Mouse (Mus musculus): ENCODE data around the gene Mogs. TPM values are rescaled to one million over a fixed set of nuclear protein-coding genes. Genes with fewer than 3 reads are reported as not detected.

Mogs gene
- polyA plus RNA-seq, 1 experiment from 2014 or later, result 22.1 TPM

- Histone ChIP-seq H3K4me3 (ENCODE audit: low read depth, low read length) (peak overlapping the region; percentile 50), H3K36me3 (replicated peaks; ENCODE audit: control insufficient read depth, insufficient read depth, low read depth, low read length) (no peaks in the 10 kb centered on the region), H3K4me2 (ENCODE audit: low read depth, low read length) (peak overlapping the region; percentile 88), H3K27ac (replicated peaks; ENCODE audit: low read depth, low read length) (peak overlapping the region; percentile 99), H3K9me3 (replicated peaks; ENCODE audit: control insufficient read depth, low read length) (no peaks in the 10 kb centered on the region), H3K27me3 (ENCODE audit: control insufficient read depth, insufficient read depth, low read length) (no peaks in the 10 kb centered on the region), H3K9ac (replicated peaks; ENCODE audit: low read length) (peak overlapping the region; percentile 76), H3K4me1 (ENCODE audit: control insufficient read depth, insufficient read depth, low read length) (peaks cover 9% of the 10 kb centered on the region)
- ATAC-seq (replicated peaks; ENCODE audit: insufficient number of reproducible peaks, low FRiP score, low TSS enrichment, low read depth) (peak; percentile 61), DNase-seq (ENCODE audit: low spot score) (peak; percentile 94)
- under 1% methylated on average over 12 of the region's 12 CpGs for WGBS
Measured at GRCm38 (mm10) chr6:83137576-83137950, 22.3 kb downstream of the Mogs start.

GRCm38 (mm10) chr6:83138056-83138455 is 22.8 kb downstream of the Mogs start:
- peak overlapping the region; percentile 99 for H3K27ac ChIP-seq (replicated peaks; ENCODE audit: low read depth, low read length)
- peaks cover 9% of the 10 kb centered on the region for H3K4me1 ChIP-seq (ENCODE audit: control insufficient read depth, insufficient read depth, low read length)
- no peaks in the 10 kb centered on the region for H3K27me3 ChIP-seq (ENCODE audit: control insufficient read depth, insufficient read depth, low read length)
- no peaks in the 10 kb centered on the region for H3K36me3 ChIP-seq (replicated peaks; ENCODE audit: control insufficient read depth, insufficient read depth, low read depth, low read length)
- H3K4me2 ChIP-seq (ENCODE audit: low read depth, low read length), result peak overlapping the region; percentile 88
- H3K9me3 ChIP-seq (replicated peaks; ENCODE audit: control insufficient read depth, low read length), result no peaks in the 10 kb centered on the region
- peak overlapping the region; percentile 50 for H3K4me3 ChIP-seq (ENCODE audit: low read depth, low read length)
- DNase-seq (ENCODE audit: low spot score), result peak; percentile 73
- peak; percentile 21 for ATAC-seq (replicated peaks; ENCODE audit: insufficient number of reproducible peaks, low FRiP score, low TSS enrichment, low read depth)
- under 1% methylated on average over 11 of the region's 11 CpGs for whole genome bisulfite sequencing
- H3K9ac ChIP-seq (replicated peaks; ENCODE audit: low read length), result peak overlapping the region; percentile 76

GRCm38 (mm10) chr6:83140044-83140443 is 24.7 kb downstream of the Mogs start:
- no peaks in the 10 kb centered on the region for H3K36me3 ChIP-seq (replicated peaks; ENCODE audit: control insufficient read depth, insufficient read depth, low read depth, low read length)
- ATAC-seq (replicated peaks; ENCODE audit: insufficient number of reproducible peaks, low FRiP score, low TSS enrichment, low read depth), result no peak
- H3K9me3 ChIP-seq (replicated peaks; ENCODE audit: control insufficient read depth, low read length), result no peaks in the 10 kb centered on the region
- H3K4me2 ChIP-seq (ENCODE audit: low read depth, low read length), result no peak overlapping the region
- no peak overlapping the region for H3K4me3 ChIP-seq (ENCODE audit: low read depth, low read length)
- peaks cover 9% of the 10 kb centered on the region for H3K4me1 ChIP-seq (ENCODE audit: control insufficient read depth, insufficient read depth, low read length)
- H3K27ac ChIP-seq (replicated peaks; ENCODE audit: low read depth, low read length), result no peak overlapping the region
- no peak for DNase-seq (ENCODE audit: low spot score)
- H3K9ac ChIP-seq (replicated peaks; ENCODE audit: low read length), result no peak overlapping the region
- 86% methylated on average over 8 of the region's 8 CpGs for WGBS
- no peaks in the 10 kb centered on the region for H3K27me3 ChIP-seq (ENCODE audit: control insufficient read depth, insufficient read depth, low read length)

GRCm38 (mm10) chr6:83141636-83142035 is 26.3 kb downstream of the Mogs start:
- Histone ChIP-seq H3K27ac (replicated peaks; ENCODE audit: low read depth, low read length) (no peak overlapping the region), H3K4me2 (ENCODE audit: low read depth, low read length) (peak overlapping the region; percentile 68), H3K27me3 (ENCODE audit: control insufficient read depth, insufficient read depth, low read length) (no peaks in the 10 kb centered on the region), H3K9ac (replicated peaks; ENCODE audit: low read length) (peak overlapping the region; percentile 55), H3K9me3 (replicated peaks; ENCODE audit: control insufficient read depth, low read length) (no peaks in the 10 kb centered on the region), H3K4me3 (ENCODE audit: low read depth, low read length) (peak overlapping the region; percentile 27; the same call in 1 of the 2 replicates), H3K4me1 (ENCODE audit: control insufficient read depth, insufficient read depth, low read length) (peaks cover 9% of the 10 kb centered on the region), H3K36me3 (replicated peaks; ENCODE audit: control insufficient read depth, insufficient read depth, low read depth, low read length) (no peaks in the 10 kb centered on the region)
- WGBS, result 22% methylated on average over 4 of the region's 4 CpGs
- DNase-seq (ENCODE audit: low spot score), result no peak
- ATAC-seq (replicated peaks; ENCODE audit: insufficient number of reproducible peaks, low FRiP score, low TSS enrichment, low read depth), result no peak

DNA sequence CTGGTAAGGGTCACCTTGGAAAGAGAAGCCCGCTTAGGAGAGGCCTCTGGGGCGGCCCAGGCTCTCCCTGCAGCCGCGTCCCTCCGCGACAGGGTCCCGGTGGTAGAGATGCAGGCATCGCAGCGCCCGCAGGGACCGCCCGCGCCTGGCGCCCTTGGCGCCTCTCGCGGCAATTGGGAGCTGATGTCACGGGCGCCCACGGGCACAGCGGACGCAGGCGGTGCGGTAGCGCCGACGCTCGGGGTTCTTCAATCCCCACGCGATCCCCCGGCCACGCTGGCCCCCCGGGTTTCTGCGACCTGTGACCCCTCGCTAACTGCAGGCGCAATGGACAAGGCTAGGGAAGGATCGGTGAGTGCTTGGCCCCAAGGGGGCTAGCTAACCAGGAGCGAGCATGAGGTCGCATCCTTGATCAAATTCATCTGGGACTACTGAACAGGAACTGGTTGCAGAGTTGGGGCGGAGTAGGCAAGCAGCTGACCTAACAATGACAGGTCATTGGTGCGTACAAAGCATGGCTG is 27.0 kb downstream of the Mogs start:
- no peaks in the 10 kb centered on the region for H3K27me3 ChIP-seq (ENCODE audit: control insufficient read depth, insufficient read depth, low read length)
- no peaks in the 10 kb centered on the region for H3K9me3 ChIP-seq (replicated peaks; ENCODE audit: control insufficient read depth, low read length)
- 2% methylated on average over 41 of the region's 41 CpGs for WGBS
- no peaks in the 10 kb centered on the region for H3K36me3 ChIP-seq (replicated peaks; ENCODE audit: control insufficient read depth, insufficient read depth, low read depth, low read length)
- DNase-seq (ENCODE audit: low spot score) (no peak), ATAC-seq (replicated peaks; ENCODE audit: insufficient number of reproducible peaks, low FRiP score, low TSS enrichment, low read depth) (no peak)
- H3K4me3 ChIP-seq (ENCODE audit: low read depth, low read length), result peak overlapping the region; percentile 27
- H3K4me1 ChIP-seq (ENCODE audit: control insufficient read depth, insufficient read depth, low read length), result peaks cover 9% of the 10 kb centered on the region
- peak overlapping the region; percentile 68 for H3K4me2 ChIP-seq (ENCODE audit: low read depth, low read length)
- peak overlapping the region; percentile 55 for H3K9ac ChIP-seq (replicated peaks; ENCODE audit: low read length)
- 0 out of 2 replicates have a peak overlapping the region, but pooled peaks have one; percentile 28 for H3K27ac ChIP-seq (replicated peaks; ENCODE audit: low read depth, low read length)

DNA sequence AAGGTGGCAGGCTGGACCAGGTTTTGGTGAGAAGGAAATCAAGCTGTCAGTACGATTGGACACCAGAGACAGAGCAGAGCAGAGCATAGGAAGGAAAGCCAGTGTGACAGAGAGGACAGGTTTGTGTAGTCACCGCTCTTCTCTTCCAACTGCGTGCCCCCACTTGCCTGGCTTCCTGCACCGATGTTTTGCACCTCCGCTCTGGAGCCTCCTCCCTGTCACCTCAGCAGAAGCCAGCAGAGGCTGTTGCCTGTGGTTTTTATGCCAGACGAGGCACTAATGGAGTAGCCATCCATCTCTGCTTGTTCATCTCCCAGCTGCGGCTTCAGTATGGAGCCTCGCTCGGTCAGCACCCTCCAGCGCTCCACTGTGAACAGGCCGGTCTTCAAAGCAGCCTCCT is 27.6 kb downstream of the Mogs start:
- DNase-seq (ENCODE audit: low spot score) (no peak), ATAC-seq (replicated peaks; ENCODE audit: insufficient number of reproducible peaks, low FRiP score, low TSS enrichment, low read depth) (no peak)
- Histone ChIP-seq H3K27me3 (ENCODE audit: control insufficient read depth, insufficient read depth, low read length) (no peaks in the 10 kb centered on the region), H3K4me1 (ENCODE audit: control insufficient read depth, insufficient read depth, low read length) (peaks cover 9% of the 10 kb centered on the region), H3K9ac (replicated peaks; ENCODE audit: low read length) (no peak overlapping the region), H3K4me2 (ENCODE audit: low read depth, low read length) (no peak overlapping the region), H3K36me3 (replicated peaks; ENCODE audit: control insufficient read depth, insufficient read depth, low read depth, low read length) (no peaks in the 10 kb centered on the region), H3K9me3 (replicated peaks; ENCODE audit: control insufficient read depth, low read length) (no peaks in the 10 kb centered on the region), H3K4me3 (ENCODE audit: low read depth, low read length) (no peak overlapping the region), H3K27ac (replicated peaks; ENCODE audit: low read depth, low read length) (no peak overlapping the region)
- 54% methylated on average over 11 of the region's 11 CpGs for WGBS

GRCm38 (mm10) chr6:83145209-83145608 is 29.9 kb downstream of the Mogs start:
- H3K9me3 ChIP-seq (replicated peaks; ENCODE audit: control insufficient read depth, low read length), result no peaks in the 10 kb centered on the region
- H3K27ac ChIP-seq (replicated peaks; ENCODE audit: low read depth, low read length), result no peak overlapping the region
- ATAC-seq (replicated peaks; ENCODE audit: insufficient number of reproducible peaks, low FRiP score, low TSS enrichment, low read depth), result no peak
- no peak for DNase-seq (ENCODE audit: low spot score)
- H3K27me3 ChIP-seq (ENCODE audit: control insufficient read depth, insufficient read depth, low read length), result no peaks in the 10 kb centered on the region
- H3K4me1 ChIP-seq (ENCODE audit: control insufficient read depth, insufficient read depth, low read length), result peaks cover 7% of the 10 kb centered on the region
- WGBS, result 89% methylated on average over 2 of the region's 2 CpGs
- no peak overlapping the region for H3K4me2 ChIP-seq (ENCODE audit: low read depth, low read length)
- no peaks in the 10 kb centered on the region; the same call in none of the 2 replicates for H3K36me3 ChIP-seq (replicated peaks; ENCODE audit: control insufficient read depth, insufficient read depth, low read depth, low read length)
- H3K9ac ChIP-seq (replicated peaks; ENCODE audit: low read length), result no peak overlapping the region
- no peak overlapping the region for H3K4me3 ChIP-seq (ENCODE audit: low read depth, low read length)

GRCm38 (mm10) chr6:83145805-83146204 is 30.5 kb downstream of the Mogs start:
- no peaks in the 10 kb centered on the region for H3K27me3 ChIP-seq (ENCODE audit: control insufficient read depth, insufficient read depth, low read length)
- no peaks in the 10 kb centered on the region for H3K9me3 ChIP-seq (replicated peaks; ENCODE audit: control insufficient read depth, low read length)
- WGBS, result 71% methylated on average over 9 of the region's 9 CpGs
- peaks cover 7% of the 10 kb centered on the region for H3K4me1 ChIP-seq (ENCODE audit: control insufficient read depth, insufficient read depth, low read length)
- DNase-seq (ENCODE audit: low spot score), result no peak
- H3K36me3 ChIP-seq (replicated peaks; ENCODE audit: control insufficient read depth, insufficient read depth, low read depth, low read length), result no peaks in the 10 kb centered on the region; the same call in none of the 2 replicates
- no peak overlapping the region for H3K9ac ChIP-seq (replicated peaks; ENCODE audit: low read length)
- no peak for ATAC-seq (replicated peaks; ENCODE audit: insufficient number of reproducible peaks, low FRiP score, low TSS enrichment, low read depth)
- H3K4me2 ChIP-seq (ENCODE audit: low read depth, low read length), result no peak overlapping the region
- no peak overlapping the region for H3K4me3 ChIP-seq (ENCODE audit: low read depth, low read length)
- no peak overlapping the region for H3K27ac ChIP-seq (replicated peaks; ENCODE audit: low read depth, low read length)

Measured in embryonic facial prominence, embryonic 11.5 days (tissue).